Mouse (Mus musculus) small intestine, adult 2 months (tissue): ENCODE measurements around the gene Myo1a. TPM values are rescaled to one million over a fixed set of nuclear protein-coding genes. Genes with fewer than 3 reads are reported as not detected.

Source experiments
- H3K27ac ChIP-seq: fragments of 200-500 bp; 2 replicates; pipeline ENCODE4 v1.5.1; 2012; ENCODE audit warnings: low read depth, low read length, control low read depth, inconsistent platforms; ENCODE audit not compliant: insufficient read depth
- H3K27me3 ChIP-seq: fragments of 200-500 bp; 2 replicates; pipeline ENCODE4 v1.6.1; 2012; ENCODE audit warnings: mild to moderate bottlenecking, moderate library complexity, low read length, inconsistent platforms; ENCODE audit not compliant: control insufficient read depth, insufficient read depth
- H3K36me3 ChIP-seq: fragments of 200-500 bp; 2 replicates; pipeline ENCODE4 v1.6.1; 2012; ENCODE audit warnings: mild to moderate bottlenecking, low read length, control low read depth, inconsistent platforms; ENCODE audit not compliant: control insufficient read depth, insufficient read depth
- H3K4me1 ChIP-seq: fragments of 200-500 bp; 2 replicates; pipeline ENCODE4 v1.6.1; 2012; ENCODE audit warnings: low read length, inconsistent platforms, mixed read lengths; ENCODE audit not compliant: control insufficient read depth, insufficient read depth, insufficient read length
- H3K4me3 ChIP-seq: fragments of 200-500 bp; 2 replicates; pipeline ENCODE4 v1.5.1; 2012; ENCODE audit warnings: low read depth, mild to moderate bottlenecking, control low read depth, inconsistent platforms, low read length, moderate library complexity
- CTCF ChIP-seq: fragments of 200-500 bp; IDR thresholded peaks from 2 replicates; pipeline ENCODE4 v1.5.1; 2012; ENCODE audit warnings: low read depth, mild to moderate bottlenecking, control low read depth, inconsistent platforms, low read length, moderate library complexity, mixed read lengths; ENCODE audit not compliant: insufficient replicate concordance, insufficient read length; ENCODE audit errors: extremely low read depth
- POLR2A ChIP-seq: fragments of 200-500 bp; IDR thresholded peaks from 2 replicates; pipeline ENCODE4 v1.6.1; 2012; ENCODE audit warnings: low read depth, mild to moderate bottlenecking, control low read depth, inconsistent platforms, low read length, moderate library complexity
- WGBS: fragments of 180-500 bp; shearing (Covaris S2); methylation state at CpG from one replicate; pipeline ENCODE4 v1.1.7; 2018; 5-methylcytosine and 5-hydroxymethylcytosine counted together
- polyA plus RNA-seq: library from polyadenylated mRNA; depleted of rRNA; stranded (reverse); fragments of >200 nt; gene quantifications from 2 replicates; pipeline ENCODE4 v1.2.3, GENCODE M21; 2012

Gene Myo1a
- polyA plus RNA-seq, 1 experiment = 688 TPM

DNA sequence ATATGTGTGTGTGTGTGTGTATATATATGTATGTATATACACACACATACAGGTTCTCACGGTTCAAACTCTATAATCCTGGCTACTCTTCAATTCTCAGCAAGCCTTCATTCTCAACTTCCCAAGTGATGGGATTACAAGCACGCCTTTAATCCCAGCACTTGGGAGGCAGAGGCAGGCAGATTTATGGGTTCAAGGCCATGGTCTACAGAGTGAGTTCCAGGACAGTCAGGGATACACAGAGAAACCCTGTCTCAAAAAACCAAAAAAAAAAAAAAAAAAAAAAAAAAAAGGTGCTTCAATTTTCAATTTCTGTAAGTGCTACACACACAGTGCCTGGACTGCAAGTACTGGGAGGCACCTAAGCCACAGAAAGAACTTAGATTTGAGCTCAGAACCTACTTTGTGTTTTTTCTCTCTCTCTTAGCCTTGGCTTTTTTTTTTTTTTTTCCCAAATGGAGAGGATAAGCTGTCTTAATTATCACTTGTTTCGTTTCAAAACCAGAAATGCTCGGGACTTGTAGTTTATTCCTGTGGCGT, 29.0 kb upstream of the Myo1a start:
- no peak overlapping the region for H3K4me3 ChIP-seq
- WGBS = 36% methylated on average over 5 of the region's 5 CpGs
- H3K27me3 ChIP-seq = no peaks in the 10 kb centered on the region
- no peaks in the 10 kb centered on the region for H3K36me3 ChIP-seq
- H3K27ac ChIP-seq = peak overlapping the region; percentile 83; the same call in 1 of the 2 replicates
- 0 out of 2 replicates have a peak, but pooled peaks cover 3% of the 10 kb centered on the region for H3K4me1 ChIP-seq
- TF ChIP-seq POLR2A = no peak
- TF ChIP-seq CTCF = no peak

DNA sequence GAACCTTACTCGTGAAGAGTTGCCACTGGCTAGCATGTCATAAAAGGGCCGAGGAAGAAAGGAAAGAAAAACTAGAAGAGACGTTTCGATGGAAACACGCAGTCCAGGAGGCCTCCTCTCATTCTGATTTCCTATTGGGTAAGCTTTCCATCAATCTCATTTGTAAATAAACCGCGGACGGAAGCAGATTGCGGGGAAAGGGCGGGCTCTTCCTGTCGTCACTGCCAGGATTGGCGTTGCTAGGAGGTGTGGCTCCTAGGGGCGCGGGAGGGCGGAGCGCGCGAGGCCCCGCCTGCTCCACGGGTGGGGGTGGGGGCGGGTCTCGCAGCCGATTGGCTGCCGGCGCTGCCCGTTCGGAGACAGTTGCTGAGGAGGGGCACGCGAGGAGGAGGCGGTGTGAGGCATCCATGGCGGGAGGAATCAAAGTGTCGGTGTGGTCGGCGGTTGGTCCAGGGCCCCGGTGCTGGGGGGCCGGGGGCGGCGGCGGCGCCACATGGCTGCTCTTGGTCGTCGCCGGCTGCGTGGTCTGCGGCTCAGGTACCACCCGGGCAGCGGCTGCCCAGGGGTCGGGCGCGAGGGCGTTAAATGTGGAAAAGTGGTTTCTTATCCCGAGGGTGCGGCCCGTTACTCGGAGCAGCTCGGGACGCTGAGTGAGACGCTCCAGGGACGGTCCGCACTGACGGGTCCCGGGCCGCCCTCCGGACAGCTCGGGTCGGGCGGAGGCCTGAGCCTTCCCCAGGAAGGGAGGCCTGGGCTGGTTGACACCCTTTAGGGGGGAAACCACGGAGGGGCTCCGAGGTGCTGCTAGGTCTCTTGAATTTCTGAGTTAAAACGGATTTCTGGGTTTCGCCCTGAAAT, 28.1 kb upstream of the Myo1a start:
- WGBS = under 1% methylated on average over 68 of the region's 71 CpGs
- Histone ChIP-seq H3K27ac (peak overlapping the region; percentile 83), H3K4me3 (peak overlapping the region; percentile 88), H3K4me1 (0 out of 2 replicates have a peak, but pooled peaks cover 3% of the 10 kb centered on the region), H3K36me3 (no peaks in the 10 kb centered on the region), H3K27me3 (no peaks in the 10 kb centered on the region)
- TF ChIP-seq CTCF (no peak), POLR2A (0 out of 2 replicates have a peak, but pooled peaks have one; percentile 16)

DNA sequence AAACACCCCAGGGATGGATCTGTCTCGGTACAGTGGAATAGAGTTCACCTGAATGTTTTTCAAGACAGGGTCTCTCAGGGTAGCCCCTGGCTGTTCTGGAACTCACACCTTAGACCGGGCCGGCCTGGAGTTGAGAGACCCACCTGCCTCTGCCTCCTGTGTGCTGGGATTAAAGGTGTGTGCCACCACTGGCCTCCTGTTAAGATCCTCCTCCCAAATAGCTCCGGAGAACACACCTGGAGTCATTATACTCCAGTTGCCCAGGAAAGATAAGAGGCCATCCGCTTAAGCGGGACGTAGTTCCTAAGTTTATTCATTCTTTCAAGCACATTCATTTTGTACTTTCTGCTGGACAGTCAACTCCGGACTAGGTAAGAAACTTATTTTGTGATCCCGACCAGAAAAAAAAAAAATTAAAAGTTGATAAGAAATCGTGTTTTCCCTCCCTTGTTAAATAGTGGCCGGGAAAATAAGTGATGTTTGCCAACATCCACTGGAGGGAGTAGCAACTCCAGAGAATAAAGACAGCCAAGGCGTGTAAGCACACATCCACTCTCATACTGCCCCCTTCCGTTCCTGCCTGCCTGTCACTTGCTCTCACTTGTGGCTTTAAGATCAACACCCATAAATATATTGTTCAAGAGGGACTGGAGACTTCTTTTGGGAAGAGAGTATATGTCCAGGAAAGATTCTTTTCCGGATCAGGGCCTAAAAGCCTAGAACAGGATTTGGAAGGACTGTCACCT, 27.2 kb upstream of the Myo1a start:
- Histone ChIP-seq H3K4me1 (0 out of 2 replicates have a peak, but pooled peaks cover 3% of the 10 kb centered on the region), H3K27ac (peak overlapping the region; percentile 65), H3K27me3 (no peaks in the 10 kb centered on the region), H3K4me3 (peak overlapping the region; percentile 88), H3K36me3 (no peaks in the 10 kb centered on the region)
- 3% methylated on average over 14 of the region's 14 CpGs for WGBS
- TF ChIP-seq POLR2A (no peak), CTCF (peak; percentile 77; the same call in 1 of the 2 replicates)

DNA sequence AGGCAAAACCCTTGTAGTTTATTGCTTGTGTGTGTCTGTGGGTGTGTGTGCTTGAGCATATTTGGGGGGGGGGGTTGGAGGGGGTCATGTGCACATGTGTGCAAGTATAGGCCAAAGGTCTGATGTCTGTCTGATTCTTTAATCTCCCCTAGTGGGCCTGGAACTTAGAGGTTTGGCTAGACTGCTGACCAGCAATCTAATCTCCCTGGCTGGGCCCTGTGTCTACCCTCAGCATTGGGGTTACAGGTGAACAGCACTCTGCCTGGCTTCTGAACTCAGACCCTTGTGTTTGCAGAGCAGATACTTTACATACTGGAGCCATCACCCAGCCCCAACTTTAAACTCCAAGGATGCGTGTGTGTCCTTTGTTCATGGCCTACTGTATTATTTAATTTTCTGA, 25.8 kb upstream of the Myo1a start:
- 90% methylated on average over 1 of the region's 1 CpGs for WGBS
- Histone ChIP-seq H3K27me3 (no peaks in the 10 kb centered on the region), H3K36me3 (no peaks in the 10 kb centered on the region), H3K4me1 (0 out of 2 replicates have a peak, but pooled peaks cover 3% of the 10 kb centered on the region), H3K4me3 (no peak overlapping the region), H3K27ac (no peak overlapping the region)
- TF ChIP-seq CTCF (no peak), POLR2A (no peak)

- Histone ChIP-seq H3K27me3 (no peaks in the 10 kb centered on the region), H3K27ac (no peak overlapping the region), H3K36me3 (no peaks in the 10 kb centered on the region), H3K4me3 (no peak overlapping the region), H3K4me1 (0 out of 2 replicates have a peak, but pooled peaks cover 3% of the 10 kb centered on the region)
- no peak for TF ChIP-seq POLR2A
- TF ChIP-seq CTCF = no peak
- WGBS = 83% methylated on average over 3 of the region's 3 CpGs
These were observed 25.1 kb upstream of the Myo1a start for GRCm38 (mm10) chr10:127679881-127680280.

DNA sequence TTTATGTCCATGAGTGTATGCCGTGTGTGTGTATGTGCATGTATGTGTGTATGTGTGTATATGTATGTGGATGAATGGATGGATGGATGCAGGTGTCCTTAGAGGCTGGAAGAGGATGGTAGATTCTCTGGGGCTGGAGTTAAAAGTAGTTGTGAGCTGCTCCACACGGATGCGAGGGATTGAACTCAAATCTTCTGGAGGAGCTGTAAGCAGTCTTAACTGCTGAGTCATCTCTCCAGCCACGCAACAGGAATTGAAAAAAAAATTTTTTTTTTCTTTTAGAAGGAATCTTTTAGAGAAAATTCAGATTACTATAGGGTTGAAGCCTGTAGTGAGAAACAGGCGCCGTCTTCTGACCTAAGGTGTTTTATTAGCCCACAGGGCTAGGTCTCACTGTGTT, 22.1 kb upstream of the Myo1a start:
- no peaks in the 10 kb centered on the region for H3K4me1 ChIP-seq
- H3K27ac ChIP-seq = no peak overlapping the region
- 90% methylated on average over 6 of the region's 6 CpGs for WGBS
- no peaks in the 10 kb centered on the region for H3K27me3 ChIP-seq
- no peak overlapping the region for H3K4me3 ChIP-seq
- H3K36me3 ChIP-seq = no peaks in the 10 kb centered on the region
- TF ChIP-seq POLR2A (no peak), CTCF (no peak)
